In the genomic region with DNA sequence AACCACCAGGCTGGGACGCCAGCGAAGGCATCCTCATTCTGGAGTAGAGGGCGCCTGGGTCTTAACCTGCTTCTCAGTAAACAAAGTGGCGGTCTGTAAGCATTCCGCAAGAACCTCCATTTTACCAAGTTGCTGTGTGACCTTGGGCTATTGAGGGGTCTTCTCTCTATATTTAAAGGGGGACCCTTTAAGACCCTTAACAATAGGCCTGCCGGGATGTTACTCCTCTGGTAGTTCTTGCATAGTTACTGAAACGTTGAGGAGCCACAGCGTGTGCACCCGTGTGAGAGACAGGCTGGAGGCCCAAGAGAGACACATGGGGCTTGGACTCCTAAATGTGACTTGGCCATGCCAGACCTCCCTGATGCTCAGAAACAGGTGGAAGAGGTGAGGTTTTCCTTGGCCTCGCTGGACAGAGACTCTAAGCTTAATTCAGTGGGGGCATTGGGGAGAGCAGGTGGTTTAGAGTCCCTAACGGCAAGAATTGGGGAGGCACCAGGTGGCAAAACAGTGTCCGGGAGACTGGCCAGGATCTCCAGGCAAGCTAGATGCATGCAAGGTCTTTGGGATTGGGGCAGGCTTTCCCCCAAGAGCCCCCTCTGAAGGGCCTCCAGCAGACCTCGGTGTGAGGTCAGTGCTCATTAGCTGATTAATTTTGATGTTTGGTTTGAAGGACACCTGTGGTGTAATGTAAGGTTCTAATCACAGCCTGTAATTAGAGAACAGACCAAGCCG, we compare ENCODE assay signal across 8 mouse cellular contexts. TPM values are rescaled to one million over a fixed set of nuclear protein-coding genes. Genes with fewer than 3 reads are reported as not detected.
DNase-seq lines count a peak whose midpoint lies in the region; ATAC-seq and TF ChIP-seq lines count a peak whose summit lies in the region.

No protein-coding gene starts in this region.

- no peaks in the 10 kb centered on the region for H3K27me3 ChIP-seq in kidney, adult 2 months (replicated peaks; ENCODE audit: control insufficient read depth, insufficient read depth, low read length)
- no peaks in the 10 kb centered on the region; the same call in 1 of the 2 replicates for H3K27me3 ChIP-seq in forebrain, embryonic 13.5 days
- H3K27me3 ChIP-seq in liver, embryonic 16.5 days (ENCODE audit: control insufficient read depth, insufficient read depth, low read depth, low read length), result no peaks in the 10 kb centered on the region

- H3K4me3 ChIP-seq in kidney, adult 2 months (ENCODE audit: insufficient read depth, low read depth, low read length), result peak overlapping the region; percentile 61; the same call in 1 of the 2 replicates
- H3K4me3 ChIP-seq in forebrain, embryonic 13.5 days, result peak overlapping the region; percentile 78
- H3K4me3 ChIP-seq in liver, embryonic 16.5 days (ENCODE audit: low read depth, low read length), result peak overlapping the region; percentile 81

- H3K9me3 ChIP-seq in forebrain, embryonic 13.5 days (replicated peaks), result no peaks in the 10 kb centered on the region
- H3K9me3 ChIP-seq in liver, embryonic 16.5 days (replicated peaks; ENCODE audit: control insufficient read depth, low read length), result no peaks in the 10 kb centered on the region

- WGBS in kidney, adult 2 months, result 62% methylated on average over 14 of the region's 14 CpGs
- 2% methylated on average over 14 of the region's 14 CpGs for WGBS in forebrain, embryonic 13.5 days
- WGBS in liver, embryonic 16.5 days (ENCODE audit: insufficient replicate concordance), result 2% methylated on average over 14 of the region's 14 CpGs

- peak overlapping the region; percentile 95 for H3K9ac ChIP-seq in forebrain, embryonic 13.5 days
- H3K9ac ChIP-seq in liver, embryonic 16.5 days (ENCODE audit: low read depth, low read length), result peak overlapping the region; percentile 83

- no peak for ATAC-seq in forebrain, embryonic 13.5 days
- no peak for ATAC-seq in liver, embryonic 16.5 days (ENCODE audit: low read depth)
- no peak for ATAC-seq in inflammation-experienced regulatory T-cells, adult 6 months

- no peaks in the 10 kb centered on the region for H3K36me3 ChIP-seq in kidney, adult 2 months (ENCODE audit: control insufficient read depth, insufficient read depth, low read length)
- H3K36me3 ChIP-seq in forebrain, embryonic 13.5 days (ENCODE audit: poor library complexity, severe bottlenecking), result peaks cover 18% of the 10 kb centered on the region
- peaks cover 4% of the 10 kb centered on the region; the same call in 1 of the 2 replicates for H3K36me3 ChIP-seq in liver, embryonic 16.5 days (ENCODE audit: control insufficient read depth, insufficient read depth)

- H3K27ac ChIP-seq in kidney, adult 2 months (ENCODE audit: insufficient read depth, low read depth, low read length), result no peak overlapping the region
- H3K27ac ChIP-seq in forebrain, embryonic 13.5 days, result peak overlapping the region; percentile 97
- peak overlapping the region; percentile 92 for H3K27ac ChIP-seq in liver, embryonic 16.5 days (ENCODE audit: low read length)

- peaks cover 4% of the 10 kb centered on the region; the same call in 1 of the 2 replicates for H3K4me1 ChIP-seq in kidney, adult 2 months (ENCODE audit: control insufficient read depth, insufficient read depth, low read length)
- H3K4me1 ChIP-seq in forebrain, embryonic 13.5 days, result peaks cover 48% of the 10 kb centered on the region
- H3K4me1 ChIP-seq in liver, embryonic 16.5 days (ENCODE audit: control insufficient read depth, low read depth, low read length), result peaks cover 50% of the 10 kb centered on the region

- no peak for TF ChIP-seq CTCF in kidney, adult 2 months (conservative IDR thresholded peaks at IDR 0.05; ENCODE audit: insufficient read depth, insufficient read length, low read depth, low read length)

- no peak for TF ChIP-seq POLR2A in kidney, adult 2 months (IDR thresholded peaks at IDR 0.05; ENCODE audit: low read depth, low read length)

- peak overlapping the region; percentile 85 for H3K4me2 ChIP-seq in forebrain, embryonic 13.5 days
- peak overlapping the region; percentile 92 for H3K4me2 ChIP-seq in liver, embryonic 16.5 days (ENCODE audit: low read depth, low read length)

- DNase-seq in kidney, adult 2 months, result no peak
- no peak for DNase-seq in kidney, adult 18-20 months
- peak; percentile 71 for DNase-seq in Muller cell, postnatal 12 days (ENCODE audit: inconsistent ontology term)
- DNase-seq in right cerebral cortex, postnatal 10 days (ENCODE audit: low spot score in 2 of 2), result no peak
- no peak for DNase-seq in yolk sac, embryonic 10.5 days (ENCODE audit: low spot score)

RNA-seq across cellular contexts. Expression of gene Hmga1, which starts 1.8 kb away (rescaled TPM):
- 37.4 and 38.9 TPM in 2 replicates for polyA plus RNA-seq in kidney, adult 2 months (2012; rRNA removed)
- 147 and 165 TPM in 2 replicates for polyA plus RNA-seq in forebrain, embryonic 13.5 days (2015; fragmentation: Nextera tagmentation; extraction: Ambion mirVana)
- polyA plus RNA-seq in liver, embryonic 16.5 days (2015; fragmentation: Nextera tagmentation; extraction: Ambion mirVana), result 98.3 and 104 TPM in 2 replicates
- polyA plus RNA-seq in inflammation-experienced regulatory T-cells, adult 6 months (2017; shearing (Covaris generic)), result 10 to 100 TPM; 37.3 to 69.6 (median 41.9) TPM

RNA-seq across cellular contexts. Expression of gene AI413582, which starts 7.5 kb away (rescaled TPM):
- polyA plus RNA-seq in kidney, adult 2 months (2012; rRNA removed), result 41.7 and 55.7 TPM in 2 replicates
- 22.2 and 25.2 TPM in 2 replicates for polyA plus RNA-seq in forebrain, embryonic 13.5 days (2015; fragmentation: Nextera tagmentation; extraction: Ambion mirVana)
- 10.5 and 10.7 TPM in 2 replicates for polyA plus RNA-seq in liver, embryonic 16.5 days (2015; fragmentation: Nextera tagmentation; extraction: Ambion mirVana)
- 100 to 1,000 TPM in 2 of 3 experiments, 10 to 100 TPM in 1; 97.7 to 129 (median 111) TPM for polyA plus RNA-seq in inflammation-experienced regulatory T-cells, adult 6 months (2017; shearing (Covaris generic))

RNA-seq across cellular contexts. Expression of gene Grm4, which starts 36.9 kb away (rescaled TPM):
- polyA plus RNA-seq in kidney, adult 2 months (2012; rRNA removed), result 0.02 and 0.03 TPM in 2 replicates
- 2.2 and 2.4 TPM in 2 replicates for polyA plus RNA-seq in forebrain, embryonic 13.5 days (2015; fragmentation: Nextera tagmentation; extraction: Ambion mirVana)
- polyA plus RNA-seq in liver, embryonic 16.5 days (2015; fragmentation: Nextera tagmentation; extraction: Ambion mirVana), result not detected in 2 replicates
- under 1 TPM in 1 of 3 experiments, not detected in 2; 0.09 TPM for polyA plus RNA-seq in inflammation-experienced regulatory T-cells, adult 6 months (2017; shearing (Covaris generic))
